Comparison of ENCODE assay signal across 21 mouse cellular contexts in genomic region chr7:67763625-67764024, GRCm38 (mm10). TPM values are rescaled to one million over a fixed set of nuclear protein-coding genes. Genes with fewer than 3 reads are reported as not detected.
A peak's percentile ranks its signal among the peaks of the same experiment; 100 is the strongest.
DNase-seq lines count a peak whose midpoint lies in the region; ATAC-seq lines count a peak whose summit lies in the region.
"Had no signal": no experiment of that assay in that cellular context is flagged by ENCODE, and none has a peak within 500 bp of the region (broad histone marks: within the 10 kb centered on the region; RNA-seq: fewer than 3 reads in every experiment).

No protein-coding gene starts in this region.

- no peaks in the 10 kb centered on the region for H3K36me3 ChIP-seq in forebrain, embryonic 11.5 days (ENCODE audit: control insufficient read depth, insufficient read depth, low read length)
- no peaks in the 10 kb centered on the region for H3K36me3 ChIP-seq in forebrain, embryonic 10.5 days (replicated peaks)
- H3K36me3 ChIP-seq: G1E had no signal

- DNase-seq in adrenal gland, adult 2 months, result peak; percentile 53
- DNase-seq in adrenal gland, postnatal 25 days, result no peak
- DNase-seq in forebrain, embryonic 11.5 days (ENCODE audit: low spot score), result peak; percentile 17
- no peak for DNase-seq in forebrain, embryonic 10.5 days (ENCODE audit: extremely low spot score, low spot score)
- peak; percentile 48 for DNase-seq in ovary, adult 18-20 months (ENCODE audit: low spot score)
- no peak for DNase-seq in ovary, postnatal 10 days (ENCODE audit: low spot score)
- DNase-seq: adrenal gland, adult 8-10 months; adrenal gland, postnatal 10 days; adrenal gland, postnatal 14 days; B cell, adult 2 months; cerebellum, adult 11 months; cerebellum, adult 11-12 months; cerebellum, adult 18-20 months; cerebellum, adult 2 months; cerebellum, adult 8-10 months had no signal

- H3K4me2 ChIP-seq in forebrain, embryonic 11.5 days (ENCODE audit: low read depth, low read length, severe bottlenecking), result no peak overlapping the region

- H3K4me1 ChIP-seq in forebrain, embryonic 11.5 days (replicated peaks; ENCODE audit: control insufficient read depth, insufficient read depth, low read length), result peaks cover 3% of the 10 kb centered on the region; the same call in 1 of the 2 replicates
- peaks cover 13% of the 10 kb centered on the region for H3K4me1 ChIP-seq in forebrain, embryonic 10.5 days

- ATAC-seq in forebrain, embryonic 11.5 days (replicated peaks; ENCODE audit: low FRiP score), result no peak
- ATAC-seq: activated CD4-positive, CD25-positive, alpha-beta regulatory T cell, adult 4 months; CD4-positive, CD25-positive, alpha-beta regulatory T cell, adult 4 months; Patski had no signal

- H3K27ac ChIP-seq in forebrain, embryonic 11.5 days (ENCODE audit: low read depth, low read length), result no peak overlapping the region
- no peak overlapping the region for H3K27ac ChIP-seq in forebrain, embryonic 10.5 days

- no peak overlapping the region for H3K4me3 ChIP-seq in forebrain, embryonic 11.5 days (ENCODE audit: low read depth, low read length)
- no peak overlapping the region for H3K4me3 ChIP-seq in forebrain, embryonic 10.5 days

- H3K27me3 ChIP-seq in forebrain, embryonic 11.5 days (ENCODE audit: control insufficient read depth, insufficient read depth, low read length), result peaks cover 3% of the 10 kb centered on the region
- peaks cover 24% of the 10 kb centered on the region for H3K27me3 ChIP-seq in forebrain, embryonic 10.5 days (ENCODE audit: poor library complexity, severe bottlenecking)

- H3K9me3 ChIP-seq in forebrain, embryonic 11.5 days (ENCODE audit: control insufficient read depth, low read length), result no peaks in the 10 kb centered on the region
- H3K9me3 ChIP-seq in forebrain, embryonic 10.5 days, result no peaks in the 10 kb centered on the region

- no peak overlapping the region for H3K9ac ChIP-seq in forebrain, embryonic 11.5 days (ENCODE audit: low read length)

- WGBS in forebrain, embryonic 11.5 days, result 77% methylated on average over 3 of the region's 3 CpGs
- 81% methylated on average over 3 of the region's 3 CpGs for WGBS in forebrain, embryonic 10.5 days

RNA-seq across cellular contexts. Expression of gene Synm, which starts 4.1 kb away (rescaled TPM):
- total RNA-seq in adrenal gland, adult 2 months (2021), result 10 to 100 TPM in 1 of 2 experiments, 1 to 10 TPM in 1; 8.2 to 17.8 TPM
- polyA plus RNA-seq in adrenal gland, adult 2 months (2012; rRNA removed), result 3.6 and 5.1 TPM in 2 replicates
- 22.7 and 30.0 TPM in 2 replicates for total RNA-seq in adrenal gland, postnatal 25 days (2021)
- 1.1 and 1.3 TPM in 2 replicates for polyA plus RNA-seq in forebrain, embryonic 11.5 days (2014; fragmentation: Nextera tagmentation; extraction: Ambion mirVana)
- polyA plus RNA-seq in forebrain, embryonic 10.5 days (2016; fragmentation: Nextera tagmentation; extraction: Ambion mirVana), result 0.62 and 0.78 TPM in 2 replicates
- total RNA-seq: CH12.LX, MEL had no signal
- polyA plus RNA-seq: activated CD4-positive, CD25-positive, alpha-beta regulatory T cell, adult 4 months; CD4-positive, CD25-positive, alpha-beta regulatory T cell, adult 4 months; G1E had no signal

Comparison
In these comparisons a context has a peak if more than half of its experiments do, and no peak if none do; other contexts are left out.
1. DNase-seq: peak in adrenal gland, adult 2 months (single experiment), forebrain, embryonic 11.5 days (single experiment) and ovary, adult 18-20 months (single experiment); none in adrenal gland, postnatal 25 days (single experiment), forebrain, embryonic 10.5 days (single experiment) and ovary, postnatal 10 days (single experiment).